Mouse (Mus musculus) thymus, adult 2 months (tissue): Measurements from ENCODE around the gene Kif21a. TPM values are rescaled to one million over a fixed set of nuclear protein-coding genes. Genes with fewer than 3 reads are reported as not detected.

Experiments
- DNase-seq: peaks from one replicate; pipeline ENCODE4 v3.0.0; 2021
- H3K27ac ChIP-seq: fragments of 200-500 bp; 2 replicates; pipeline ENCODE4 v1.5.1; 2012; ENCODE audit warnings: low read length, control low read depth; ENCODE audit not compliant: control insufficient read depth, insufficient read depth
- H3K27me3 ChIP-seq: fragments of 200-500 bp; 2 replicates; pipeline ENCODE4 v1.6.1; 2012; ENCODE audit warnings: mild to moderate bottlenecking, low read length, moderate library complexity, mixed read lengths; ENCODE audit not compliant: control insufficient read depth, insufficient read depth
- H3K36me3 ChIP-seq: fragments of 200-500 bp; 2 replicates; pipeline ENCODE4 v1.6.1; 2012; ENCODE audit warnings: mild to moderate bottlenecking, low read length, moderate library complexity; ENCODE audit not compliant: control insufficient read depth, insufficient read depth
- H3K4me1 ChIP-seq: fragments of 200-500 bp; replicated peaks from 2 replicates; pipeline ENCODE4 v1.6.1; 2012; ENCODE audit warnings: low read length; ENCODE audit not compliant: control insufficient read depth, insufficient read depth
- H3K4me3 ChIP-seq: fragments of 200-500 bp; 2 replicates; pipeline ENCODE4 v1.5.1; 2012; ENCODE audit warnings: mild to moderate bottlenecking, low read length, control low read depth, moderate library complexity; ENCODE audit not compliant: control insufficient read depth, insufficient read depth
- CTCF ChIP-seq: fragments of 200-500 bp; IDR thresholded peaks from 2 replicates; pipeline ENCODE4 v1.5.1; 2012; ENCODE audit warnings: mild to moderate bottlenecking, control low read depth, low read length, moderate library complexity, borderline replicate concordance; ENCODE audit not compliant: control insufficient read depth, poor library complexity, insufficient read depth; ENCODE audit errors: extremely low read depth
- POLR2A ChIP-seq: fragments of 200-500 bp; IDR thresholded peaks from 2 replicates; pipeline ENCODE4 v1.6.1; 2012; ENCODE audit warnings: mild to moderate bottlenecking, low read length, control low read depth, moderate library complexity; ENCODE audit not compliant: control insufficient read depth, poor library complexity, insufficient read depth; ENCODE audit errors: extremely low read depth
- WGBS: fragments of 180-500 bp; shearing (Covaris S2); methylation state at CpG from one replicate; pipeline ENCODE4 v1.1.7; 2018; 5-methylcytosine and 5-hydroxymethylcytosine counted together
- polyA plus RNA-seq: library from polyadenylated mRNA; depleted of rRNA; stranded (reverse); fragments of >200 nt; gene quantifications from 2 replicates; pipeline ENCODE4 v1.2.3, GENCODE M21; 2012

The Kif21a gene
- polyA plus RNA-seq, 1 experiment: 1.5 TPM

GRCm38 (mm10) chr15:91022276-91022675 is 27.5 kb downstream of the Kif21a start:
- Histone ChIP-seq H3K4me3 (no peak overlapping the region), H3K36me3 (no peaks in the 10 kb centered on the region), H3K27me3 (no peaks in the 10 kb centered on the region), H3K27ac (no peak overlapping the region), H3K4me1 (no peaks in the 10 kb centered on the region)
- no peak for DNase-seq
- TF ChIP-seq POLR2A (no peak), CTCF (no peak)
- 96% methylated on average over 8 of the region's 8 CpGs for WGBS

GRCm38 (mm10) chr15:91018861-91019187 is 30.9 kb downstream of the Kif21a start:
- WGBS: 86% methylated on average over 3 of the region's 3 CpGs
- TF ChIP-seq CTCF: no peak
- no peak for TF ChIP-seq POLR2A
- Histone ChIP-seq H3K27ac (no peak overlapping the region), H3K27me3 (no peaks in the 10 kb centered on the region), H3K36me3 (no peaks in the 10 kb centered on the region), H3K4me1 (no peaks in the 10 kb centered on the region), H3K4me3 (no peak overlapping the region)
- DNase-seq: no peak

GRCm38 (mm10) chr15:91018161-91018860 is 31.4 kb downstream of the Kif21a start:
- Histone ChIP-seq H3K27me3 (no peaks in the 10 kb centered on the region), H3K4me1 (no peaks in the 10 kb centered on the region), H3K36me3 (no peaks in the 10 kb centered on the region), H3K4me3 (no peak overlapping the region), H3K27ac (no peak overlapping the region)
- no peak for DNase-seq
- 86% methylated on average over 9 of the region's 9 CpGs for WGBS
- no peak for TF ChIP-seq POLR2A
- TF ChIP-seq CTCF: no peak

- Histone ChIP-seq H3K27me3 (no peaks in the 10 kb centered on the region), H3K4me3 (no peak overlapping the region), H3K27ac (no peak overlapping the region), H3K4me1 (no peaks in the 10 kb centered on the region), H3K36me3 (no peaks in the 10 kb centered on the region)
- DNase-seq: no peak
- no peak for TF ChIP-seq CTCF
- TF ChIP-seq POLR2A: no peak
- 90% methylated on average over 23 of the region's 23 CpGs for WGBS
Measured at GRCm38 (mm10) chr15:91017261-91018160, 32.2 kb downstream of the Kif21a start.

GRCm38 (mm10) chr15:91016366-91016765 is 33.4 kb downstream of the Kif21a start:
- TF ChIP-seq POLR2A (no peak), CTCF (no peak)
- Histone ChIP-seq H3K4me1 (no peaks in the 10 kb centered on the region), H3K36me3 (no peaks in the 10 kb centered on the region), H3K4me3 (no peak overlapping the region), H3K27me3 (no peaks in the 10 kb centered on the region), H3K27ac (no peak overlapping the region)
- 96% methylated on average over 12 of the region's 12 CpGs for WGBS
- DNase-seq: no peak

- Histone ChIP-seq H3K4me3 (no peak overlapping the region), H3K4me1 (no peaks in the 10 kb centered on the region), H3K27me3 (no peaks in the 10 kb centered on the region), H3K27ac (no peak overlapping the region), H3K36me3 (no peaks in the 10 kb centered on the region)
- WGBS: 64% methylated on average over 6 of the region's 6 CpGs
- no peak for TF ChIP-seq POLR2A
- TF ChIP-seq CTCF: no peak
- DNase-seq: no peak
Measured at GRCm38 (mm10) chr15:91012793-91013580, 36.8 kb downstream of the Kif21a start.
